In genomic region chr4:133600306-133600705, GRCm38 (mm10) we compare ENCODE assay signal across 8 mouse cellular contexts. TPM values are rescaled to one million over a fixed set of nuclear protein-coding genes. Genes with fewer than 3 reads are reported as not detected.
DNase-seq lines count a peak whose midpoint lies in the region; ATAC-seq lines count a peak whose summit lies in the region.

No protein-coding gene starts in this region.

- H3K4me1 ChIP-seq in kidney, embryonic 16.5 days (ENCODE audit: insufficient read depth, low read length), result peaks cover 28% of the 10 kb centered on the region
- peaks cover 46% of the 10 kb centered on the region for H3K4me1 ChIP-seq in embryonic facial prominence, embryonic 10.5 days
- H3K4me1 ChIP-seq in hindbrain, embryonic 16.5 days (ENCODE audit: control insufficient read depth, insufficient read depth, low read depth, low read length), result peaks cover 11% of the 10 kb centered on the region; the same call in 1 of the 2 replicates
- H3K4me1 ChIP-seq in midbrain, embryonic 16.5 days (ENCODE audit: control insufficient read depth, insufficient read depth, low read length), result peaks cover 13% of the 10 kb centered on the region

- 0 out of 2 replicates have a peak overlapping the region, but pooled peaks have one; percentile 8 for H3K27ac ChIP-seq in kidney, embryonic 16.5 days (ENCODE audit: low read length)
- peak overlapping the region; percentile 66 for H3K27ac ChIP-seq in embryonic facial prominence, embryonic 10.5 days (replicated peaks)
- H3K27ac ChIP-seq in hindbrain, embryonic 16.5 days (ENCODE audit: low read depth, low read length), result no peak overlapping the region
- H3K27ac ChIP-seq in midbrain, embryonic 16.5 days (ENCODE audit: low read length), result no peak overlapping the region

- ATAC-seq in kidney, embryonic 16.5 days (ENCODE audit: low FRiP score, low TSS enrichment), result no peak
- ATAC-seq in hindbrain, embryonic 16.5 days, result no peak
- ATAC-seq in midbrain, embryonic 16.5 days, result no peak

- peak overlapping the region; percentile 54; the same call in 1 of the 2 replicates for H3K9ac ChIP-seq in kidney, embryonic 16.5 days (replicated peaks; ENCODE audit: low read length)
- peak overlapping the region; percentile 33; the same call in 1 of the 2 replicates for H3K9ac ChIP-seq in hindbrain, embryonic 16.5 days (ENCODE audit: low read depth, low read length)
- H3K9ac ChIP-seq in midbrain, embryonic 16.5 days (ENCODE audit: low read depth, low read length), result no peak overlapping the region

- WGBS in kidney, embryonic 16.5 days, result 9% methylated on average over 9 of the region's 9 CpGs
- WGBS in embryonic facial prominence, embryonic 10.5 days, result 18% methylated on average over 9 of the region's 9 CpGs
- WGBS in hindbrain, embryonic 16.5 days, result 17% methylated on average over 9 of the region's 9 CpGs
- WGBS in midbrain, embryonic 16.5 days, result 19% methylated on average over 9 of the region's 9 CpGs

- peak overlapping the region; percentile 67 for H3K4me3 ChIP-seq in kidney, embryonic 16.5 days (ENCODE audit: low read length)
- H3K4me3 ChIP-seq in embryonic facial prominence, embryonic 10.5 days, result peak overlapping the region; percentile 64
- H3K4me3 ChIP-seq in hindbrain, embryonic 16.5 days (ENCODE audit: low read length), result peak overlapping the region; percentile 46
- H3K4me3 ChIP-seq in midbrain, embryonic 16.5 days (ENCODE audit: low read depth, low read length), result peak overlapping the region; percentile 45

- peaks cover 23% of the 10 kb centered on the region for H3K27me3 ChIP-seq in kidney, embryonic 16.5 days (ENCODE audit: insufficient read depth, low read length)
- peaks cover 64% of the 10 kb centered on the region for H3K27me3 ChIP-seq in embryonic facial prominence, embryonic 10.5 days (replicated peaks; ENCODE audit: low read depth, poor library complexity, severe bottlenecking)
- H3K27me3 ChIP-seq in hindbrain, embryonic 16.5 days (replicated peaks; ENCODE audit: control insufficient read depth, insufficient read depth, low read length), result peaks cover 40% of the 10 kb centered on the region
- peaks cover 42% of the 10 kb centered on the region for H3K27me3 ChIP-seq in midbrain, embryonic 16.5 days (ENCODE audit: control insufficient read depth, insufficient read depth, low read depth, low read length)

- H3K9me3 ChIP-seq in kidney, embryonic 16.5 days (ENCODE audit: low read length), result no peaks in the 10 kb centered on the region
- no peaks in the 10 kb centered on the region for H3K9me3 ChIP-seq in embryonic facial prominence, embryonic 10.5 days
- no peaks in the 10 kb centered on the region for H3K9me3 ChIP-seq in hindbrain, embryonic 16.5 days (ENCODE audit: control insufficient read depth, low read length)
- H3K9me3 ChIP-seq in midbrain, embryonic 16.5 days (replicated peaks; ENCODE audit: control insufficient read depth, low read length, poor library complexity, severe bottlenecking), result no peaks in the 10 kb centered on the region

- H3K4me2 ChIP-seq in kidney, embryonic 16.5 days (replicated peaks; ENCODE audit: low read depth, low read length), result peak overlapping the region; percentile 92
- H3K4me2 ChIP-seq in hindbrain, embryonic 16.5 days (ENCODE audit: low read length), result peak overlapping the region; percentile 77
- H3K4me2 ChIP-seq in midbrain, embryonic 16.5 days (ENCODE audit: low read length), result peak overlapping the region; percentile 85

- DNase-seq in kidney, adult 9 months, result no peak
- DNase-seq in embryonic facial prominence, embryonic 10.5 days (ENCODE audit: low spot score), result no peak
- DNase-seq in retina, postnatal 1 day, result no peak
- DNase-seq in cerebellum, adult 11-12 months, result no peak
- DNase-seq in frontal cortex, adult 2 months (ENCODE audit: extremely low spot score in 1 of 2, low spot score in 1 of 2), result no peak

- H3K36me3 ChIP-seq in kidney, embryonic 16.5 days (ENCODE audit: insufficient read depth, low read length), result peaks cover 4% of the 10 kb centered on the region
- H3K36me3 ChIP-seq in embryonic facial prominence, embryonic 10.5 days (replicated peaks), result peaks cover 23% of the 10 kb centered on the region
- no peaks in the 10 kb centered on the region for H3K36me3 ChIP-seq in hindbrain, embryonic 16.5 days (ENCODE audit: control insufficient read depth, insufficient read depth, low read length)
- H3K36me3 ChIP-seq in midbrain, embryonic 16.5 days (ENCODE audit: control insufficient read depth, insufficient read depth, low read length), result peaks cover 6% of the 10 kb centered on the region; the same call in 1 of the 2 replicates

RNA-seq across cellular contexts. Expression of gene Sfn, which starts 1.7 kb away (rescaled TPM):
- 20.7 and 21.4 TPM in 2 replicates for polyA plus RNA-seq in kidney, embryonic 16.5 days (2015; fragmentation: Nextera tagmentation; extraction: Ambion mirVana)
- 27.6 and 35.7 TPM in 2 replicates for polyA plus RNA-seq in embryonic facial prominence, embryonic 10.5 days (2016; fragmentation: Nextera tagmentation; extraction: Ambion mirVana)
- polyA plus RNA-seq in hindbrain, embryonic 16.5 days (2015; fragmentation: Nextera tagmentation; extraction: Ambion mirVana), result 2.1 and 2.2 TPM in 2 replicates
- 1.1 and 1.2 TPM in 2 replicates for polyA plus RNA-seq in midbrain, embryonic 16.5 days (2015; fragmentation: Nextera tagmentation; extraction: Ambion mirVana)
- polyA plus RNA-seq in frontal cortex, adult 2 months (2012; rRNA removed), result 2.5 and 2.9 TPM in 2 replicates

RNA-seq across cellular contexts. Expression of gene Gpn2, which starts 16.1 kb away (rescaled TPM):
- 20.9 and 21.0 TPM in 2 replicates for polyA plus RNA-seq in kidney, embryonic 16.5 days (2015; fragmentation: Nextera tagmentation; extraction: Ambion mirVana)
- polyA plus RNA-seq in embryonic facial prominence, embryonic 10.5 days (2016; fragmentation: Nextera tagmentation; extraction: Ambion mirVana), result 29.4 and 30.9 TPM in 2 replicates
- polyA plus RNA-seq in hindbrain, embryonic 16.5 days (2015; fragmentation: Nextera tagmentation; extraction: Ambion mirVana), result 16.6 and 16.9 TPM in 2 replicates
- 16.1 and 17.0 TPM in 2 replicates for polyA plus RNA-seq in midbrain, embryonic 16.5 days (2015; fragmentation: Nextera tagmentation; extraction: Ambion mirVana)
- polyA plus RNA-seq in frontal cortex, adult 2 months (2012; rRNA removed), result 18.9 and 22.4 TPM in 2 replicates

RNA-seq across cellular contexts. Expression of gene Gpatch3, which starts 25.8 kb away (rescaled TPM):
- 7.5 and 8.3 TPM in 2 replicates for polyA plus RNA-seq in kidney, embryonic 16.5 days (2015; fragmentation: Nextera tagmentation; extraction: Ambion mirVana)
- polyA plus RNA-seq in embryonic facial prominence, embryonic 10.5 days (2016; fragmentation: Nextera tagmentation; extraction: Ambion mirVana), result 10.7 and 12.2 TPM in 2 replicates
- polyA plus RNA-seq in hindbrain, embryonic 16.5 days (2015; fragmentation: Nextera tagmentation; extraction: Ambion mirVana), result 5.9 and 7.6 TPM in 2 replicates
- polyA plus RNA-seq in midbrain, embryonic 16.5 days (2015; fragmentation: Nextera tagmentation; extraction: Ambion mirVana), result 6.1 and 6.5 TPM in 2 replicates
- 7.0 and 7.5 TPM in 2 replicates for polyA plus RNA-seq in frontal cortex, adult 2 months (2012; rRNA removed)

RNA-seq across cellular contexts. Expression of gene Nr0b2, which starts 47.1 kb away (rescaled TPM):
- 0.57 and 0.97 TPM in 2 replicates for polyA plus RNA-seq in kidney, embryonic 16.5 days (2015; fragmentation: Nextera tagmentation; extraction: Ambion mirVana)
- 0.17 TPM in 1 of 2 replicates, not detected in the other for polyA plus RNA-seq in embryonic facial prominence, embryonic 10.5 days (2016; fragmentation: Nextera tagmentation; extraction: Ambion mirVana)
- polyA plus RNA-seq in hindbrain, embryonic 16.5 days (2015; fragmentation: Nextera tagmentation; extraction: Ambion mirVana), result 0.36 TPM in 1 of 2 replicates, not detected in the other
- polyA plus RNA-seq in midbrain, embryonic 16.5 days (2015; fragmentation: Nextera tagmentation; extraction: Ambion mirVana), result not detected in 2 replicates
- polyA plus RNA-seq in frontal cortex, adult 2 months (2012; rRNA removed), result not detected in 2 replicates

RNA-seq across cellular contexts. Expression of gene Zdhhc18, which starts 49.6 kb away (rescaled TPM):
- 2.4 and 4.4 TPM in 2 replicates for polyA plus RNA-seq in kidney, embryonic 16.5 days (2015; fragmentation: Nextera tagmentation; extraction: Ambion mirVana)
- polyA plus RNA-seq in embryonic facial prominence, embryonic 10.5 days (2016; fragmentation: Nextera tagmentation; extraction: Ambion mirVana), result 2.3 and 3.0 TPM in 2 replicates
- polyA plus RNA-seq in hindbrain, embryonic 16.5 days (2015; fragmentation: Nextera tagmentation; extraction: Ambion mirVana), result 3.6 and 3.7 TPM in 2 replicates
- polyA plus RNA-seq in midbrain, embryonic 16.5 days (2015; fragmentation: Nextera tagmentation; extraction: Ambion mirVana), result 3.5 and 4.7 TPM in 2 replicates
- 38.5 and 43.3 TPM in 2 replicates for polyA plus RNA-seq in frontal cortex, adult 2 months (2012; rRNA removed)

Comparison
In these comparisons a context has a peak if more than half of its experiments do, and no peak if none do; other contexts are left out.
1. H3K27ac ChIP-seq: peak in kidney, embryonic 16.5 days (single experiment) and embryonic facial prominence, embryonic 10.5 days (single experiment); none in hindbrain, embryonic 16.5 days (single experiment) and midbrain, embryonic 16.5 days (single experiment).
2. Peak in every context shown above with its lines, with median percentiles within 50 percentile points of each other: H3K4me2 ChIP-seq and H3K4me3 ChIP-seq.